Mouse (Mus musculus) thymus, postnatal 10 days (tissue): ENCODE measurements around the gene Ciz1.

Source experiments
- DNase-seq, 2 experiments: peaks; one replicate each; pipeline ENCODE4 v3.0.0; 2021; ENCODE audit warnings: low spot score in 2 of 2

The Ciz1 gene

DNA sequence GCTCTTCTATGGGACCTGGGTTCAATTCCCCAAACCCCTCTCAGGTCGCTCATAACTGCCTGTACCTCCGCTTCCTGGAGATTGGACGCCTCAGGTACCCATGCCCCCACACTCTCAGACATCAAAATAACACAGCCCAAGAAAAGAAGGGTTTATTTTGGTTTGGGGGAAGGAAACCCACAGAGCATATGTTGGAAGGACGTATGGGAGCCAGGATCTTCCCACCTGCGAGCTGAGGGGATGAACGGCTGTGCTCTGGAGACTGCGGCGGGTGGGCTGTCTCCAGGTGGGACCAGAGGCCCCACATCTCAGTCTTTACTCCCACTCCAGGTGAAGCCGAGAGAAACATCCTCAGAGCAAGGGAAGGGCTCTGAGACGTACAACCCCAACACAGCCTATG lies 24.8 kb downstream of the Ciz1 start:
- no peak for DNase-seq

DNA sequence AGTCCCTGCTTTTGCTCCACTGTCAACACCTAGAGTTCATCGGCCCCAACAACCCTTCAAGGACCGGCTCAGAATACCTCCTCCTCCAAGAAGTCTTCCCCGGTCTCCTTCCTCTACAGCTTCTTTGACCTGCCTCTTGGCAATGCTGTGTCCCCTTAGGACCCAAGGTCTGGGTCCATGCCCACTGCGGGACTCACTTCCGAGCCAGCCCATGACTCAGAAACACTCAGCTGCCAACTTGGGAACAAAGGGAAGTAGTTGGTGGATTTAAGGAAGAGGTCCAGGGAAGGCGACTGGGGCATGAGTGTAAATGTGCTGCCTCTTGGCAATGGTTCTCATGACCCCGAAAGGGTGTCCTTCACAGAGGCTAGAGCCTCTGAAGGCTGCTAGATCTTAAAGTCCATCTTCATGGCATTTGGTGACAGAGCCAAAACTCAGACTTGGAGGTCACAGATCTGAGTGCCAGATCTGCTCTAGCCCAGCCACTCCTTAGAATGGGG lies 27.9 kb downstream of the Ciz1 start:
- DNase-seq: no peak

DNA sequence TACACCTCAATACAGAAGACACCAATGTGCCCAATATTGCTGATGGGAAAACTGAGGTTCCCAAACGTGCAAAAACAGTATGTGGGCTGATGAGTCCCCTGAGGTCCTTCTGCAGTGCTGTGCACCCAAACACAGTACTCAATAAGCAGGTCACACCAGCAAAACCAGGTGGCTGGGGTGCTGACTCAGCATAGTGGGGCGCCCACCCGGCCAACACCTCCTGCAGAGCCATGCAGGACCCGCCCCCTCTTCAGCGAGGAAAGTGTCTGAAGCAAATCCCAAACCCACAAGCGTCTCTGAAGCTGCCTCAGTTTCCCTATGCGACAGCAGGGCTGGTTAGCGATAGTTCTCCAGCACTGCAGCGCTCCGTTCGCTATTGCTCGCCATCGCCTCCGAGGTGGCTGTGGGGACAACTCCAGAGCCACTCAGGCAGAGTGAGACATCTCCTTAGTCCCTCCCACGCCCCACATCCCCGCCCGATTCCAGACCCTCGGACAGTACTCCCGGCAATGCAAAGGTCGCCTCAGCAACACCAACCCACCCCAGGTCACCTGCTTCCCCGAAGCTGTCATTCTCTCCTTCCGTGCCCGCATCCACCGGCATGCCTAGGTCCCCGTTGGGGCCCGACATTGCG lies 29.1 kb downstream of the Ciz1 start:
- DNase-seq: peak; percentile 67 to 68

DNA sequence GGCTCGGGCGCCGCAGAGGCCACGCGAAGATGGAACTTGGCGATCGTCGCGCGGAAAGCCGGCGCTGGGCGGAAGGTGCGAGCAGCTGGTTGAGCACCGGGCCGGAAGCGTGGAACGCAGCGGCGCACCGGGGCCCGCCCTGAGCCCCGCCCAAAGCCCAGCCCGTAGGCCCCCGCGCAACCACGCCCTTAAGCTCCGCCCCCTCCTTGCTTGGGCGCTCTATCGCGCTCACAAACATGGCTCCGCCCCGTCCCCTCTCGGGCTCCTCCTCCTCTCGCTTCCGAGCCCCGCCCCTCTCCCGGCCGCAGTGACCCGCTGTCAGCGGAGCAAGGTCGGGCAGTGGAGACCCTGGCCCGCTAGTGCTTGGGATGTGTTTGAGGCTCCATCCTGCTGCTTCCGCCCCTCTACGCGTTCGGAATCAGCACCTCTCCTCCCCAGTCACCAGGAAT lies 29.7 kb downstream of the Ciz1 start, which contains the start of gene 1110008P14Rik:
TSS of gene 1110008P14Rik (minus strand) at position 164 of the 449 bp plus-strand sequence.
- DNase-seq: peak; percentile 92 to 97

DNA sequence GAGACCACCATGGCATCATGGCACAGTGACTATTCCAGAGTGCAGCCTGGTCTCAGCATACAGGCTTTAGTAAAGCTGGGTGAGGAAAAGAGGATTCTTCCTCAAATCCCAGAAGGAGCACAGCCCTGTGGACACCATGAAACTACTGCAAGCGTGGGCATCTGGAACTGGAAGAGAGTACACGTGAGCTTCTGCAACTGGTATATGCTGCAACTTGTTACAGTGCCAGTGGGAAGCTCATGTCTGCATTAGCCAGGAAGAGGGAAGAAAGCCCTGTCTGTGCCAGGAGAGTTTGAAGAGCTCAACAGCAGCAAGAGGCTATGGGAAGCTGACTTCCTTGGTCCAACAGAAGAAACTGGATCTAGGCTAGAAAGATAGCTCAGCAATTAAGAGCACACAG lies 30.6 kb downstream of the Ciz1 start:
- DNase-seq: no peak

DNA sequence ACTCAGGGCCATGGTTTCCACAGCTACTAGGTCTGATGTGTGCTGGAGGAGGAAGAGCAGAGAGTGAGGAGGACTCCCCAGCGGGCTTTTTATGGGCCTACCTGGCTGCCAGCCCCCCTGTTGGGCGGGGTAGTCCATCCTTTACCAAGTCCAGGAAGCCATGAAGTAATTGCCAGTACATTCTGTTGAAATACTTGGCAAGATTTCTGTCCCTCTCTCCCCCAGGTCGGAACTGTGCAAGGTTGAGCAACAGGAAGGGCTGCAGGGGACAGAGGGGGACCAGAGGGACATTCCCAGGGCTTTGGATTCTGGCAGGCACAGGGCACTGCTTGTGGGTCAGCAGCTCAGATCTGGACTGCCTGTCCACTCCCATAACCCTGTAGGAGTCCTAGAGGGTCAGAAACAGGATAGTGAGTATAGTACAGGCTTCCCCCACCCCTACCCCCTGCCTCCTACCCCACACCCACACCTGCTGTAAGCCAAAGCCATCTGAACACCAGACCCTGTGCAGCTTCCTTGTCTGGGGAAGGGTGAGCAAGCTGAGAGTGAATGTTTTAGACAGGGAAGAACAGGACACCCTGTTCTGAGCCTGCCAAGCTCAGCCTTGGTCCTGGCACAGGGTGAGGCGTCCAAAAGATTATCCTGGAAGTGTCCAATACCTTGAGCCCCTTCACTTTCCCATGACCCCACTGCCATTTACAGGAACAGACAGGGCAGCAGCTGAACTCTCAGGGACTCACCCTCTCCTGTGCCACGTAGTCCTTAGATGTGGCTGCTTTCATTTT lies 35.8 kb downstream of the Ciz1 start, which contains the start of gene Lcn2:
TSS of gene Lcn2 (minus strand) at position 547 of the 785 bp plus-strand sequence.
- no peak for DNase-seq

DNA sequence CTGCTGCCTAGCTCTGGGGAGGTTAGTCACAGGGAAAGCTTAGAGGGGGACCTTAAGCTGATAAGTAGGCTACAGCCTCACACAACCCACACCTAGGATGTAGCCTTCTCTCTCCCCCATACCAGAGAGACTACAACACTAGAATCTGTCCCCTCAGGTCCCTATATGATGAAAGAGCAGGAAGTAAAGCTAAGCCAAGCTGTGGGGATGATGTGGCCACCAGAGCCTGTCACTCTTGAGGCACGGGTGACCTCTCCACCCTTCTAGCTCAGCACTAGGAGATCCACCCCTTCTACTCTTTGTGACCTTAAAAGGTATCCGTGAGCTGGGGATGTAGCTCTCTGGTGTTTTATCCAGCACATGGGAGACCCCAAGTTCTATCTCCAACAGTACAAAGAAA lies 37.0 kb downstream of the Ciz1 start:
- no peak for DNase-seq

DNA sequence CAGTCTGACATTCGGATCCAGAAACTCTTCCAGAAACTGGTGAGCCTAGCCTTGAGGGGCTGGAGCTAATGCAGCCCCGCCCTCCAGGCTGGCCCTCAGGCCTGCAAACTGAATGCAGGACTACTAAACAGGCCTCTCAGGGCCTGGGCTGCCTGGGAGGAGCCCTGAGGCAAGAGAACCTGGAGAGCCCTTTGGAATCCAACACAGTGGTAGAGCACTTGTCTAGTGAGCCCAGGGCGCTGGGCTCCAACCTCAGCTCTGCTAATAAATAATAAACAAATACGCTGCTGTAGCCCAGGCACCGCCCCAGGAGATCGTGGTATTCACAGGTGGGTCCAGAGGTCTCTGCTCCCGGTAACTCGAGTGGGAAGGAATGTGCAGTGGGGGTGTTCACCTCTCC lies 38.7 kb downstream of the Ciz1 start:
- no peak for DNase-seq

DNA sequence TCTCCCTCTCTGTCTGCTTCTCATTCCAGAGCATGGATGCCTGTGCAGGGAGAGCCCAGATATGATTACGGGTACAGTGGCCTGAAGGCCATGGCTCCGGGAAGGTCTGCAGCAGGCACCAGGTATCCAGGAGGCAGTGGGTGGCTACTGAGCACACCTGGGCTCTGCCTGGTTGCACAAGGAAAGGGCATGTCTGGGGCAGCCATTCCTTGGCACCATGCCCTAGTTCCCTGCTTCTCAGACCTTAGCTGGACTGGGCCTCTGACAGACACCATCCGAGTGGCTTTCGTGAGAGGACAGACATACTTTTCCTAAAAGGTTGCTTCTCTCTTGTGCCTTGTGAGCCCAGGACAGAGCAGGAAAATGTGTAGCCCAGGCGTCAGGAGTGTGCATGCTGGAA lies 39.9 kb downstream of the Ciz1 start:
- DNase-seq: no peak

DNA sequence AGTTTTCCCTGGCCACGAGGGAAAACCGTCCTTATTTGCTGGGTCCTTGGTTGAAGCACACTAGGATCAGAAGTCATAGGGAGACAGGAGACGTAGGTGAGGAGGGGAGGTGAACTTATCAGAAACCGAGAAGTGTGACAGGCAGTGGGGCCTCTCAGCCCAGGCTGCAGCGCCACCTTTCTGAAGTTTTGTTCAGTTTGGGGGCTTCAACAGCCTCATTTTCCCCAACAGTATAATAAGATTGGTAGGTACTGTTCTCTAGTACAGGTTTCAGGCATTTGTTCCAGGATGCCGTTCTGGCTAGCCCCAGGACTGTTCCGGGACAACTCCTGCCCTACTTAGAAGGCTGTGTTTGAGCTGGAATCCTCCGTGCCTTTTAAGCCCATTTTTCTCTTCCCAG lies 42.8 kb downstream of the Ciz1 start:
- DNase-seq: peak; percentile 54 to 68

DNA sequence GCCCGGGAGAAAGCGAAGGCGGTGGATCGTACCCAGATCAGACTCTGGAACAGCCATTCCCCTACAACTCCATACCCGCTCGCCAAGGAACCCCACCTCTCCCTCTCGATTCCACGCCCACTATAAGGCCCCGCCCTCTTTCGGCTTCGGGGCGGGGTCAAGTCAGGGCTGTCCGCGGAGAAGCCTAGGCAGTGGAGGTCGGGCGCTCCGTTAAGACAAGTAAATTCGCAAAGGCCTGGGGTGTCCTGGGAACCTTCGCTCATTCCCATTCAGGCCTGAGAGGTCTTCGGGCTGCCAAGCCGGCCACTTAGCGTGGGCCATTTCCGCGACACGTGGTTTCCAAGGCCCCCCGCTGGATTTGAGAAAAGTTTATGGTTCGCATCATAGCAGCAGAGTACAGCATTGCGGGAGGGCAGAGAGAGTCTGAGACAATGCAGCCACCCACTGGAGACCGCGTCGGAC lies 43.4 kb downstream of the Ciz1 start, which contains the start of gene Ptges2:
TSS of gene Ptges2 (plus strand) at position 413 of the 462 bp plus-strand sequence.
- DNase-seq: peak; percentile 84 to 88

DNA sequence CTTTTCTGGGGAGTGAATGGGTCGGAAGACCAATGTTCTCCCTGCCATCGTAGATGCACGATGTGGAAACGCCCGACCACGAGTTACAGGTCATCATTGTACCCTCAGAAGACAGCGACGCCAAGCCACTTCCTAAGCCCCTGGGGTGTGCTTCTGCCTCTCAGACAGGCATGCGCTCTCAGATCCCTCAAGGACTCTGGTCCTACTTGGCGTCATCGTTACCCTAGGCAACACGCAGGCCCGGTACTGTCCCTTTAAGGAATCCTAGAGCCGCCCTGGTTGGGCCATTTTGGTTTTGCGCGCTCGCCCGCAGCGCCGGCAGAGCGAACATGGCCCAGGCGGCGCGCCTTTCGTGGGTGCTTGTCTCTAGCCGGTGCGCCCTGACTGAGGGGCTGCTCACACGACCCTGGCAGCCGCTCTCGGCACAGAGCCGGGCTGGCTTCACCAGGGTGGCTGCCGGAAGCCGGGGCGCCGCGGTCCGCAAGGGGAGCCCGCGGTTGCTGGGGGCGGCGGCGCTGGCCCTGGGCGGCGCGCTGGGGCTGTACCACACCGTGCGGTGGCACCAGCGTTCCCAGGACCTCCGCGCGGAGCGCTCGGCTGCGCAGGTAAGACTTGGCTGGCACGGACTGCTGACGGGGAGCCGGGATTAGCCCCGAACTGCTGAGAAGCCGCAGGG lies 44.0 kb downstream of the Ciz1 start:
- peak; percentile 59 to 63 for DNase-seq

DNA sequence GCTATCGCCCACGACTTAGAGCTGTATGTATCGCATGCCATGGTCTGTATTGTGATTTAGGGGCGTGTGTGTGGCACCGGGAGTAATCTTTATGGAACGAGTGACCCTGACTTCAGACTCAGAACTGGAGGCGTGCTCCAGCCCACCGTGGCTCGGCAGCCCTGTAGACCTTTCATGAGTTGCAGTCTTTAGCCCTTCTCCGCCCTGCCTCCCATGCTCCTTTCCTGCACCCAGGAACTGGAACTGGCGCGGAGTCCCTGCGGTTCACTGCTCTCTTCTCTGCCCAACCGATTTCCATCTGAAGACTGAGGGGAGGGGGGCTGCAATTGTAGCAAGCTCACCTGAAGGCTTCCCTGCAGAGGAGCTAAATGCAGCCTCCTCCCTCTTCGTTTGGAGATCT lies 44.6 kb downstream of the Ciz1 start:
- DNase-seq: no peak

DNA sequence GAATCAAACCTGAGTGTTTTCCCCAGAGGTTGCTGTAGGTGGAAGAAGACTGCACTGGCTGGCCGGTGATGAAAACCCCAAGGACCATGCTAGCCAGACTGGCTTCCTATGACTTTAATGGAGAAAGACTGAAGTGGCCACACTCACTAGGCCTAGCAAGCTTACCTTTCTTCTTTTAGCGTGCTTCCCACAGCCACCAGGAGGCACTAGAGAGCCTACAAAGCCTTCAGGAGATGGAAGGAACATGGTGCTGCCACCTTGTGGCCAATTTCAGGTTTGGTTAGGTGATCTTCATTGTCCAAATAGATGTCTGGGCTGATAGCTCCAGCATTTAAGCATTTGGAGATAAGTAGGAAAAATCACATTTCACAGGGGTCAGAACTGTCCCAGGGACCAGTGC lies 52.5 kb downstream of the Ciz1 start:
- peak; percentile 83 to 97 for DNase-seq

DNA sequence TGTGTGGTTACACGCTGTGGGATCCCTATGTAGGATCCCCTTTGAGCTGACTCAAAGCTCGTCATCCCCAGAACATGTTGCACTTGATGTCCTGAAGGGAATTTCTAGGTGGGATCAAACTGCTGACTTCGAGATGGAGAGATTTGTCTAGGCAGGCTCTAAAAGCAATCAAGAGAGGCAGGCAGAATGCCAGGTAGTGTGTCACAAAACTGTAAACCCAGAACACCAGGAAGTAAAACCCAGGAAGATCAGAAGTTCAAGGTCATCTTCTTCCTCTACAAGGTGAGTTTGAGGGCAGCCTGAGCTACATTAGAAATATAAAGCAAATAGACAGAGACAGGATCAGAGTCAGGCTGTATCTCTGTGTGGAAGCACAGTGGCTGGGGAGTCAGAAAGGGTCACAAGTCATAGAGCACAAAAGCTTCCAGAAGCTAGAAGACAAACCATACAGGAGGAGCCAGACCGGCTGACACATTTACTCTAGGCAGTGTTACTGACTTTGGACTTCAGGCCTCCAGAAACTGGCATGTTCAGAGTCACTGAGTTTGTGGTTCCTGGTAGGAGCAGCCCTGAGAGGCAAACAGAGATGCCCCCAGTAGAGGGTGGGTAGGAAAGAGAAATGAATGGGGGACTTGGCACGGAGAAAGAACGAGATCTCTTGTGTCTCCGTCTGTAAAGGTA lies 55.2 kb downstream of the Ciz1 start:
- no peak for DNase-seq

DNA sequence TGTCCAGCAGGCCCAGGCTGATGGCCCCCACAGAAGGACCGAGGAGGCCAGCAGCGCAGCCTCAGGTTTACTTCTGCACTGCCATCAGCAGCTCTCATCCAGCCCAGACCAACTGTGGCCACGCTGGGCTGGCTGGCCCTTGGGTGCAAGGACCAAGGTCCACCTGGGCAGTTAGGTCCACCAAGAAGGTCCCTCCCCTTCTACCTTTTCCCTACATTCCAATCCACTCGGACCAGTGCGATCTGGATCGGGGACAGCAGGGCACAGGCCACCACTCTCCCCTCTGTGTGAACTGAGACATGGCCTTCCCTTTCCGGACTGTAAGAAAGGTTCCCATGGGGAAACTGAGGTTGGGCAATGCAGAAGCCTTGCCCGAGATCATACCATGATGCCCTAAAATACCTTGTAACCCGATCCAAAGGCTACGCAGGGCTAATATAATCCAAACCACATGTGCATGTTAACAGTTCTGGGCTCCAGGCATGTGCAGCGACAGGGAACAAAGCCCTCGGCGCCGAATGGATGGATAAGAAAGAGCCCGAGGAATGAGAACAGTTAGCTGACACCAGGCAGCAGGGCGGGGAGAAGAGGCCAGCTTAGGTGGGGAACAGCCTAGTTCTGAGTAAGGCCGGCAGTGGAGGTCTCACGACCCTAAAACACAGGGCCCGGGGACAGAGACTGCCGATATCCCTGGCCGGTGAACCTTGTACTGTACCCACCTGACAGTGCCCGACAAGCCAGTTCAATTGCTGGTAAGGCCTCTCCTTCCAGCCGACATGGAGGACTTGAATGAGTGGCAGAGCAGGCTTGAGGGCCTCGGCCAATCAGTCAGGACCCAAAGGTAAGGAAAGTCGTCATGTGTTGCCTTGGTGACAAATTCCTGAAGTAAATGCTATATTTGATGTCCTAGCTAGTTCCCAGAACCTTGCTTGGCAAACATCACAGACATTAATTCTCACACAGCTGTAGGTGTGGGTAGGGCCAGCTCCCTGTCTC lies 56.6 kb downstream of the Ciz1 start:
- DNase-seq: no peak

DNA sequence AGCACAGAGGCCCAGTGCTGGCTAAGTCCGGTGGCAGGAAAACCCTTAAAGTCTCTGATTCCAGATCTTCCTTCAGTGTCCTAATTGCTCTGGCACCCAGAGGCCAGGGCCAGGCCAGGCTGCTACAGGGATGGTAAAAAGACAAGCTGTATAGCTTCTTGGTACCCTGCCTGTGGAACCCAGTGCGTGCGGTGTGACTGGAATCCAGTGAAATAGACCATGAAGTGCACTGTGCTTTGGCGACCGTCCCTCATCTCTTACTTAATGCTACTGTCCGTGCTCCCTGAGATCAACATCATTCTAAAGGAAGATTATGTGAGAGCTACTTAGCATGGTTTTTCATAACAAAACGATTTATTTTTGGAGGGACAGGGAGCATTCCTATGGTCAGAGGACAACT lies 59.3 kb downstream of the Ciz1 start:
- DNase-seq: no peak

DNA sequence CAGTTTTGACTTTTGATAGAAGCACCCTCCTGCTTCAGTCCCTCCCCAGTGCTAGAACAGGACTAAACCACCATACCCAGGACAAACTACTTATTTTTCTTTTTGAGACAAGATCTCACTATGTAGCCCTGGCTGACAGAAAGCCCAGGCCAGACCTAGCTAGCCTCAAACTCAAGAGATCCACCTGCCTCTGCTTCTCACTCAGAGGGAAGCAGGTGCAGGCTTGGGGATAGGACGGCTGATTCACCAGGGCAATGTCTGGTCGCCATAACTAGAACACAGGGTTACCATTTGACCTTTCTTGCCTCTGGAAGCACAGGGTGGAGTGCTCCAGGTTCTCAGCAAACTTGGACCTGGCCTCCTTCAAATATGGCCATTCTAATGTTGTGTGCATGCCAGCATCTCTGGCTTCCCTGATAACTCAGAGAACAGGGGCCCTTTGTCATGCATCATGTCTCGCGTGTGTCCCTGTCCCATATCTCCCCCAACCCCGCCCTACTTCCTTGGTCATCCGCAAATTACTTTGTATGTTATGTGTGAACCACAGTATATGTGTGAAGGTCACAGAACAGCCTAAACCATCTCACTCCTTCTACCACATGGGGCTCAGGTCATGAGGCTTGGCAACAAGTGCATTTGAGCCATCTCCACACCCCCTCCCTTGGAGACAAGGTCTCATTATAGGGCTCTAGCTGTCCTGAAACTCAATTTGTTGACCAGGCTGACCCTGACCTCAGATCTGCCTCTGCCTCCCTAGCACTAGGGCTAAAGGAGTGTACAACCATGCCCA lies 60.8 kb downstream of the Ciz1 start:
- DNase-seq: no peak

DNA sequence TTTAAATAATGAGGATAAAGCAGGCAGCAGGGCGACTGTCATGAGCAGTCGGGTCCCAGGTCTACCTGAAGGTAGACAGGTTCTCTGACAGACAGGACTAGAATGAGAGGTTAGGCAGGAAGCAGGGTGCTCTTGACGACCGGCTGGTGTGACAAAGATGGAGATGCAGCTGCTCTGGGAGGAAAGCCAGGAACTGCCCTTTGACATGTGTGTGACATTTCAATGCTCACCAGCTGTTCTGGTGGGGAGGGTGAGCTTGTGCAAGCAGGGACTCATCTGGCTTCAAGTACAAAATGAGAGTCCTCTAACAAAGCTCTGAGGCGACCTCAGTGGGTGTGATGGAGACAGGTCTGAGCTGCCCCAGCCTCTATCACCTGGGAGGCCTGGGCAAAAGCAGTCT lies 61.8 kb downstream of the Ciz1 start:
- no peak for DNase-seq

DNA sequence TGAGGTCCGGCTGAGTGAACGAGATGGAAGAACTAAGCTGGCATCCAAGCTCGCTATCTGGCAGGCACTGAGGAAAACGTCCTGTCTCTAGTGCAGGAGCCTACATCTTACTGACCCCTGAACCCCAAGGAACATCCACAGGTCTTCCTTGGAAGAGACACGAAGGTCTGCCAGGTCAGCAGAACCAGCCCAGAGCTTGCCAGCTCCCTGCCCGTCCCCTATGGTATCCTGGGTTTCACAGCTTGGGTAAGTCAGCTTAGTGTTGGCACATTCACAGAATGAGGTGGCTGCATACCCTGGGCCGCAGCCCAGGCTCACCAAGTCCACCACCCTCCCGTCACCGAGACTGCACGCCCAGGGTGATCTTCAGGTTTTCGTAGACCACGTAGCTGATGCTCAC lies 63.7 kb downstream of the Ciz1 start:
- DNase-seq: no peak
